Mouse (Mus musculus): ENCODE data around the gene Parva.

Parva gene

GRCm38 (mm10) chr7:112427357-112428157 lies at the start of gene Parva:
TSS of gene Parva (plus strand) at chr7:112427505.
- DNase-seq (ENCODE audit: low spot score in 2 of 2): no peak

DNA sequence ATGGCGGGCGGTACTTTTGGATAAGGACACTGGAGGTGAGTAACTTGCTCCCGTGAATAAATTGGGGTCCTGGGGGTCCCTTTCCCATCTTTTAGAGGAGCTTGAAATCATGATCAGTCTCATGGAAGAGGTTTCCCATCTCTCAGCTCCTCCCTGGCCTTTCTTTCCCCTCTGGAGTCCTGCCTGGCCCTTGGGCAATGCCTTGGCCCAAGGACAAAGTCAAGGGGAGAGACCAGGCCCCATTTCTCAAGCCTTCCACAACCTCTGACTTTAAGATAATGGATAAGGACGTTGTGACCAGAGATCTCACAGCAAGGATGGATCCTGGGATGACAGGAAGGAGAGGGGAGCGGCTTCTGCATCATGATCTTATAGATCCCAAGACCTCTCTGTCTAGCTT lies 49.2 kb upstream of the Parva start:
- DNase-seq (ENCODE audit: low spot score in 2 of 2): no peak

DNA sequence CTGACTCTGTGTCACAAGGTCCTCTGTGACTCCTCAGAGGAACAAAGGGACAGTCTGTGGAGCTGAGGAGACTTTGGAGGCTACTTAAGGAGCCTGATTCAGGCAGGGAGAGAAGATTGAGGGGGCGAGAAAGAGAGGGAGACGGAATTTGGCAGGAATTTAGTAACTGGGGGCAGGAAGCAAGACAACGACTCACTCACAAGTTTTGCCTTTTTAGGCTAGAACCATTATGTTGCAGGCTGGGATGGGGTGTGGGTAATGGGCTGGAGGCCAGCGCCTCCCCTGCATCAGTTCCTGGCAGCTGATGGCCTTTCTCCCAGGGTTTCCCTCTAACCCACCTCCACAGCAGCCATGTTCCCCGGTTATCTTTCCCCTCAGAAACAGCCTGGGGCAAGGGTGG lies 48.8 kb upstream of the Parva start:
- DNase-seq (ENCODE audit: low spot score in 2 of 2): no peak

- no peak for DNase-seq (ENCODE audit: low spot score in 2 of 2)
Measured at GRCm38 (mm10) chr7:112386521-112386920, 40.8 kb upstream of the Parva start.

DNA sequence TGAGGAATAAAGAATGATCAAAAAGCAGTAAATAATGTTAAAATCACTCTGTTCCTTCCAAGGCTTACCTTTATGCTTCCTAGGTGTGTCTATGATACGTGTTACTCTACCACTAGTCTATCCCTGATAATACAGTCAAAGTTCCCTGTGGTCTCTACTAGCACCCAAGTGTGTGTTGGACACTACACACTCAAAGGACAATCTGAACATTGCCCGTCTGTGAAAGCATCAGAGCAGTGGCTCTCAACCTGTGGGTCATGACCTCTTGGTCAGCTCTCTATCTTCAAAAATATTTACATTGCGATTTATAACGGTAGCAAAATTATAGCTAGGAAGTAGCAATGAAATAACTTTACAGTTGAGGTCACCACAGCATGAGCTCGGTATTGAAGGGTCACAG lies 39.4 kb upstream of the Parva start:
- no peak for DNase-seq (ENCODE audit: low spot score in 2 of 2)

DNA sequence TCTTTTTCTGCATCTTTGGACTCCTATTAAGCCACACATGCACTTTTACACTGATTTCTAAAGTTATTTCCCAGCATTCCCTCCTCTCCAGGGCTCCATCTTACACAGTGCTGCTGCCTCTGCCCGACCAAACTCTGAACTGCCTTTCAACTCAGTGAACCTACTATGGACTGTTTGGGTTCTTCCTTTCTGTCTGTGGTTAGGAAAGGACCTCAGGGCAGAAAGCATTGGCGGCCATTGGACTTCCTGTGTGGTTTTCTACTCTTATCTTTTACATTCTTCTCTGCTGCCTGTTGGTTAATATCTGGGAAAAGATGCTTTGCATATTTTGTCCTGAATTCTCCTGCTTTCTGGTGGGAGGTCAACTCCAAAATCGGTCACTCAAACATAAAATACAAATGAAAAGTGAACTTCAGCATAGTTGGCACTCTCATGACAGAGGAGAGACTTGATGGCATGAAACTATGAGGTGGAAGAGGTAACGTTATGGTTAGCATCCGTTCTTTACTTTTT lies 38.9 kb upstream of the Parva start:
- DNase-seq (ENCODE audit: low spot score in 2 of 2): no peak

DNA sequence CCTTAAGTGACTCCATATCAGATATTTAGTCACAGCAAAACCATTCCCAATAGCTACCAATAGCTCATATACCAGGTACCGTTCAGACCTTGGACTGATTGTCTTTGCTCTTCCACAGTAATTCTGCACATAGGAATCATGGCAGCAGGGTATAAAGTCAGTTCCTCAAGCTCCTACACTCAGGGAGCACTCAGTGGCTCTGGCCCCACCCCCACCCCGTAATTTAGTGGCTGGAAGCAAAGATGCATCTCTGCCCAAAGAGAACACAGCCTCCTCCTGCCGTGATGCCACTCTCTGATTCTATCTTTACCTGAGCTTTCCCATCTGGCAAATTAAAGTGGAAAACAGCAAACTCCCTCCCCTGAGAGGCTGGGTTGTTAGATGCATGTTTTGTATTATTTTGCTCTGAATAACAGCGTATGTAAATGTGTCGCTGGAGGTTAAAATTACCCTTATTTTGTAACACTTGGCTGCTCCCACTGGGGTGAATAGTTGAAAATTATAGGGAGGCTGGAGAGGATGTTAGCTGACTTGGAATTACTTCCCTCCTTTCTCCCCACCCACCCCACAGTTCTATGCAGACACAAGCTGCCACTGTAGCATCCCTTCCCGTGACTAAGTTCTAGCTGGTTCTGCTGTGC lies 37.6 kb upstream of the Parva start:
- DNase-seq (ENCODE audit: low spot score in 2 of 2): no peak

GRCm38 (mm10) chr7:112390252-112390936 lies 36.9 kb upstream of the Parva start:
- no peak for DNase-seq (ENCODE audit: low spot score in 2 of 2)

DNA sequence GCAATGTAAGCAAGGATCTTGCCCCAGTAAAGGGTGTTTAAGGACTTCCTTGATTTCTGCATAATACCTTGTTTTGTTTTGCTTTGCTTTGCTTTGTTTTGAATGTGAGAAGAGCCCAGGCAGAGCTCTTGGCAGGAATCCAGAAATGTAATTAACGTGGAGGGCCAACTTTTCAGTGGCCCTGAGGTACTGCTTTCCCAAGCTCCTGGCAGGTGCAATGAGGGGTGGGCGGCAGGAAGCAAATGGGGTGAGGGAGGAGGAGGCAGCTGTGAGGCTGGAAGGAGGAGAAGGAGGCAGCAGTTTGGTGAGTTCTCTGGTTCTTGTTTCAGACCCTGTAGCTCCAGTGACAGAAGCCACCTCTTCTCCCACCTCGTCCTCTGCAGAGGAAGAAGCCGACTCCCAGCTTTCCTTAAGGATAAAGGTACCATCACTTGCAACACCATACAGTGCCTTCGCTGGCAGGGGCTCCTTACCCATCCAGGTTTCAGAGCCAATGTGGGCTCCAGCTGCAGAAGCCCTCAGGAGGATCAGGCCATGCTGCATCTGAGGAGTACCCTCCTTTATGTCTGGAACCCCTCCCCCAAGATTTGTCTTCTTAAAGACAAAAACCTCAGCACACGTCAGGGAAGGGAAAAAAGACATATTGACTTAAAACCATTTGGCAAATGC lies 36.2 kb upstream of the Parva start:
- no peak for DNase-seq (ENCODE audit: low spot score in 2 of 2)

DNA sequence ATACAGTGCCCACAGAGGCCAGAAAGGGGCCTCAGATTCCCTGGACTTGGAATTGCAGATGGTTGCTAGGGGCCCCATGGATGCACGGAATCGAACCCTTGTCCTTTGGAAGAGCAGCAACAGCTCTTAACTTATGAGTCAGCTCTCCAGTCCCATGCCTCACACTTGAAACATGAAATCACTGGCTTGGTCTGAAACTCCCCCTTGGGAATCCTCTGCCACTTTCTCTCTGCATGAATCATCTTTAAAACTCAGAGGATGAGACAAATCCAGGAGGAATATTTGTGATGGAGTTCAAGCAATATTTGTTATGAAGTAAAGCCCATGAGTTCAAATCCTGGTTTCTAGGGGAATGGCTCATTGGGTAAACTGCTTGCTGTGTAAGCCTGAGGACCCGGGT lies 29.5 kb upstream of the Parva start:
- no peak for DNase-seq (ENCODE audit: low spot score in 2 of 2)

GRCm38 (mm10) chr7:112399425-112400170 lies 27.7 kb upstream of the Parva start:
- no peak for DNase-seq (ENCODE audit: low spot score in 2 of 2)

DNA sequence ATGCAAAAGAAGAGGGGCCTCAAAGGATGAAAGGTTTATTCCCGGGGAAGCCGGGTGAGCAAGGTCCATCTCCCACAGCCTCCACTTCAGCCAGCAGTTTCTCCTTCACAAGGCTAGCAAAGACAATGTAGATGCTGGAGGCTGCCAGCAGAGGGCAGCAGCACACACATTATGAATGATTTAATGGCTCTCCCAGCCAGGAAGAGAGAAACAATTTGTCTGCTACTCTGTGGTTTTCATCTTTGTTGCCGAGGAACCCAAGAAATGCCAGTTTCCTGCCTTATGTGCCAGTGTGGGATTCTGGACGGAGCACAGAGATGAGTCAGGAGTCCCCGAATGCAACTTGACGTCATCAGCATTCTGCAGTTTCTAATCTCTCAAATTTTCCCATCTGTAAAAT lies 27.1 kb upstream of the Parva start:
- peak in 1 of 2 experiments; percentile 10 for DNase-seq (ENCODE audit: low spot score in 2 of 2)

- no peak for DNase-seq (ENCODE audit: low spot score in 2 of 2)
Measured at GRCm38 (mm10) chr7:112405061-112405460, 22.2 kb upstream of the Parva start.

DNA sequence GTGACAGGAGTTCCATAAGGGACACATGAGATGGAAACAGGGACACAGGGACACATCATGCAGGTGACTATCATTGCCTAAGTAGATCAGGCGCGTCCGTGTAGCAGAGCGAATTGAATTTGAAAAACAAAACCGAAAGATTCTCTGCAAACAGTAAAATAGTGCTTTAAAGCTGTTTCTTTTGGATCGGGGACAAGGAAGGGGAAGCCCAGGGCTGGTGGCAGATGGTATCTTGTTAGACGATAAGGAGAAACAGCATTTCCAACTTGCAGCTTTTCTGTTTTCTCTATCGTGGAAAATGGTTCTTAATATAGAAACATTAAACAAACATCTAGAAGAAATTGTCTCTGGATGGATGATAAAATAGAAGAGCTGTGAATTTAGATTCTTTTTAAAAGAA lies 21.7 kb upstream of the Parva start:
- no peak for DNase-seq (ENCODE audit: low spot score in 2 of 2)

GRCm38 (mm10) chr7:112407597-112407996 lies 19.7 kb upstream of the Parva start:
- DNase-seq (ENCODE audit: low spot score in 2 of 2): no peak

GRCm38 (mm10) chr7:112409991-112410390 lies 17.3 kb upstream of the Parva start:
- no peak for DNase-seq (ENCODE audit: low spot score in 2 of 2)

DNA sequence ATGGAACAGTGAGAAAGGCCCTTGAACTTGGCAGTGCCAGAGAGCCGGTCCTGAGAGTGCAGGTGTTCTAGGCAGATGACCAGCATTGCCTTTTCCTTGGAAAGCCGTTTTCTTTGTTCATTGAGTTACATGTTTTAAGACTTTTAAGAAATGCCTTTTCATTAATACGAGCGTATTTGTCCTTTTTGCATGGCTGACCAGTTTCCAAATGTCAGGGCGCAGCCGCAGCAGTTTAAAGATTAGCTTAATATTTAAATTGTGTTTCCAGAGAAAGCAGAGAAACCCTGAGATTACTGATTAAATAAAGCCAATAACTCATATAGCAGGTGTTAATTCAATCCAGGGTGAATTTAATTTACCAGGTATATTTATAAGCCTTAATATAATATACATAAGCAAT lies 14.0 kb upstream of the Parva start:
- no peak for DNase-seq (ENCODE audit: low spot score in 2 of 2)

DNA sequence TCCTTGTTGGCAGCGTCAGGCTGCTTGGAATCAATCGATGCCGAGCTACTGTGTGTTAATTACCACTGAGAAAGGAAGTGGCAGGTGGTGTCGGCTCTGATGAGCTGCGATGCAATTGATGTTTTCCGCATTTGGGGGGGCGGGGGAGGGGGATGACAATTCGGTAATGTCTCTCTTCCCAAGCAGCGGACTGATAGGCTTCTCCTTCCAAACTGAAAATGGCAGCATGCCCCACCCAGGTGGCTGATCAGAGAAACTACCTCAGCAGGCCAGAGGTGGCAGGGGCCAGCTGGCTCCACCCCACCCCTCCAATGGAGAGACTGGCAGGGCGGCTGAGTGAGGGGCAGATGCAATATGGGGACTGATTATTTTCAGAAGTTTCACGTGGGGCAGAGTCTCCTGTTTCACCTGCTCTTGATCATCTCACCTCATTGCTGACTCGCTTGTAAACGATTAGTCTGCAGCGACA lies 11.2 kb upstream of the Parva start:
- DNase-seq (ENCODE audit: low spot score in 2 of 2): no peak

DNA sequence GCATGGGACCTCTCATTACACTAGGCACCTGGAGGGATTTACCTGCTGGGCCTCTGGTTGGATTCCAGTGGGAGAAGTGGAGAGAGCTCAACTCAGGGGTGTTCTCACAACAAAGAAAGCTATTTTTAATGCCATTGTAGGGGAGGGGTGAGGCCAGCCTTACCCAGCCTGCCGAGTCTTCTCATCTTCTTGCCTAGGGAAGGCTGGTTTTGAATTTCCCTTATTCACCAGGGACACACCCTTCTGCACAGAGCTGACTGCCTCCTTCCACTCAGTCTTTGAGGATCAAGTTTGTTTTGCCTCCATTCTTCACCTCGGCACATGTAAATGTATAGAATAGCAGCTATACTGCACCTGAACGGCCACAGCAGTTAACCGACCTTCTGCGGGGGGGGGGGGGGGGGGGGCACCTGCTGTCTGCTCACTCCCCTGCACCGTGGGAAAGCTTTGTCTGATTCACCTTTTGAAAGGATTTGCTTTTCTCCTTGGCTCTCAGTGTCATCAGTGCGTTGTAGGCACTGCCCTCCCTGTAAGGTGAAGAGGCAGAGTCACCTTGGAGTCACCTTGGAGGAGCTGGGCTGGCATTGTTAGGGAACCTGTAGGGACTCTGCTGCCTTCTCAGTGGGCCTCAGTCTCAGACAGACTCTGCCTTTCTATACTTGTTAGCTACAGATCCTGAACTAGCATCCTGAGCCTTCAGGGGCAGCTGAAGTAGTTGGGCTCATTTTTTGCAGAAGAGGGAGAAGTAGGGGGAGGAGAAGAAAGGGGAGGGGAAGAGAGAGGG lies 10.4 kb upstream of the Parva start:
- DNase-seq (ENCODE audit: low spot score in 2 of 2): no peak

GRCm38 (mm10) chr7:112417598-112417997 lies 9.7 kb upstream of the Parva start:
- DNase-seq (ENCODE audit: low spot score in 2 of 2): no peak

All from natural killer cell, adult 2 months (primary cell).